Mouse (Mus musculus) CD4-positive, CD25-positive, alpha-beta regulatory T cell, adult 9 weeks (primary cell): Measurements from ENCODE around the gene Zbtb48. TPM values are rescaled to one million over a fixed set of nuclear protein-coding genes. Genes with fewer than 3 reads are reported as not detected.

Experiments
- polyA plus RNA-seq: library from polyadenylated mRNA; unstranded; fragments of 100-300 nt; shearing (Covaris generic); gene quantifications from one replicate; pipeline ENCODE4 v1.2.1, GENCODE M21; 2017

Gene Zbtb48
- polyA plus RNA-seq = 34.9 TPM

DNA sequence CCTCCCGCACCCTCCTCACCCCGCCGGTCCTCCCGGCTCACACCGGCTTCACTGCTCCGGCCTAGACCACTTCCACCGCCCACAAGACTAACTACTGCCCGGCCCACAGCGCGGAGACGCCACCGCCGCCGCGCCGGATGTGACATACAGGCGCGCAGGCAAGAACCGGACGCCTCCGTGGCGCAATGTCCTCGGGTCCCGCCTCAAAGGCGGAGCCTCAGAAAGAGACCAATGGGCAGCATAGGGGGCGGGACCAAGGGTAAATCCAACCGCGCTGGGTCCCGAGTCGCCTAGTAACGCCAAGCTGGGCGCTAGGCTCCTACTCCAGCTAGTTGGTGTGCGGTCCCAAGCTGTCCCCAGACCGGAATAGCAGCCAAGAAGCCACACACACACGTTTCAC lies at the start of gene Zbtb48:
Gene Zbtb48 (minus strand): TSS at position 148 of the 400 bp plus-strand sequence.

DNA sequence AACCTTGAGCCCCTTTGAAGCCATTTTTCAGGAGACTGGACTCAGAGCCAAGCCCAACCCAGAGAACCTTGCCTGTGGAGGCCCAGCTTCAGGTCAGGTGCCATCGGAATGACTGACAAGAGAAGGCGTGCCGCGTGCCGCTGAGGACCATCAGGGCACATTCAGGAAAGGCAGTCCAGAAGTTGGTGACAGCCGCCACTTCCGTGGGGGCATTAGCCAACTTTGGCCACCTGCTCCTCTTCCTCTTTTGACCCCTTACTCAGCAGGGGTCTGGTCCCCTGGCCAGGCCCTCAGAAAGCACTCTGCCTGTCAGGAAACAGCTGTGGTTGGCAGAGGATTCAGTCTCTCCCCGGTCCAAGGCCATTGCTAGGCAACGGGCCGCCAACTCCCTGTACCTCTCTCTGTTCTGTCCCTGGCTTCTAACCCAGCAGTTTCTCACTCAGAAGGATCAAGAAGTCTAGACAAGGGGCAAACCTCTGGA lies 44.7 kb upstream of the Zbtb48 start, which contains the start of gene Plekhg5:
Gene Plekhg5 (plus strand): TSS at position 378 of the 481 bp plus-strand sequence.

DNA sequence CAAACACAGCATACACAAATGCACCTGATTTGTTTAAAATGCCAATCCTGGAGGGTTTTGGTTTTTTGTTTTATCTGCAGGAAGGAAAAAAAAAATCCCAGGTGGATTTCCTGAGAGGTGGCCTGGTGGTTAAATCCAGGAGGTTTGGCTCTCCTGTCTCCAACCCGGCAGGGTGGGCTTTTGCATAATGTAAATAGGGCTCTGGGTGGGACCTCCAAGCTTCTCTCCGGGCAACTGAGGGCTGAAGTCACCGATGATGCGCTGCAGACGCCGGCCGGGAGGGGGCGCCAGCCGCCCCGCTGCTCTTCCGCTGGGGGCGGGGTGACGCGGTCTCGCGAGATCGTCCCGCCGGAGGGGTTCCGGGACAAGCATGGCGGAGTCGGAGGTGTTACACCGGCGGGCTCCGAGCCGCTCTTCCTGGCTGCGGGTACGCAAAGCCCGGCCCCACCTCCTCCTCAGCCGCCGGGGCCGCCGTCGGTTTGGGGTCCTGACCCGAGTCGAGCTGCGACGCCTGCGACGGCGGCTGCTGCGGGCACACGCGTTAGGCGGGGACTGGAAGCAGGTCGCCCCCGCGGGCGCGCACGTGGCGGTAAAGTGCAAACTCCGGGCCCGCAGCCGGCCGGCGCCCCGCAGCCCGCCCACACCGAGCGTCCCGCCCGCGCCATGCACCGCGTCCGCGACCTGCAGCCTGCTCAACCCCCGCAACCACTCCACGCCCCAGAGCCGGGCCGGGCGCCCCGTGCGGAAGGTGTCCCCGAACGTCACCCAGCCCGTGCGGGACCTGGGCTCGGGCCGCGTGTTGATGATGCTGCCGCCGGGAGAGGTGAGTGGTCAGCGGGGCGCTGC lies 11.7 kb upstream of the Zbtb48 start, which contains the start of gene Nol9:
Gene Nol9 (plus strand): TSS at position 337 of the 846 bp plus-strand sequence.

DNA sequence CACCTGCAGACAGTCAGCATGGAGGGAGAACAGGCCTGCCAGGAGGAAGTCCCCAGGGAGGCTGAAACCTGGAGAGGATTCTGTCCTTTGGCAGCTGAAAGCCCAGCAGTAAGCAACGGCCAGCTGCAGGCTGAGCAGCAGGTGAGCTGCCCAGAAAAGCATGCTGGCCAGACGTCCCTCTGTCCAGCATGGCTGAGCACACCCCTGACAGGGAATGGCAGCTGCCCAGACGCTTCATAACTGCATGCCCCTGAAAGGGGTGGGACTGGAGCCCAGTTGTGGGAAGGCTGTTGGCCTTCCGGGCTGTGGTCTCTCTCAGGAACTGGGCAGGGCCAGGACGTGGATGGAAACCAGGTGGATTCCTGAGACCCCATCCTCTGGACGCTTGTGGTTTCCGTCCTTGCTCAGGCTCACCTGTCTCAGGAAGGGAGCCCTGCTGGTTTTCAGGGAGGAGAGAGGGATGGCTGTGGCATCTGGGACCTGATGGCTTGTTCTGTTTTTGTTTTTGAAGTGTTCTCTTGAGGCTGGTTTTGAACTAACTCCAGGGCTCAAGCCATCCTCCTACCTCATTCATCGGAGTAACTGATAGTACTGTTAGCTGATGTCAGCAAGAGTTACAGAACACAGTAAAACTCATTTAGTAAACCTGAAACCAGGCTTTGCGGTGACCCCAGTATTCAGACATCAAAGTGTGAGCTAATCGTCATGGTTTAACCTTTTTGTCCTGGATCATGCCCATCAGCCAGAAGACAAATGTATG lies 10.9 kb upstream of the Zbtb48 start, which contains the start of gene Tas1r1:
Gene Tas1r1 (minus strand): TSS at position 344 of the 760 bp plus-strand sequence.

DNA sequence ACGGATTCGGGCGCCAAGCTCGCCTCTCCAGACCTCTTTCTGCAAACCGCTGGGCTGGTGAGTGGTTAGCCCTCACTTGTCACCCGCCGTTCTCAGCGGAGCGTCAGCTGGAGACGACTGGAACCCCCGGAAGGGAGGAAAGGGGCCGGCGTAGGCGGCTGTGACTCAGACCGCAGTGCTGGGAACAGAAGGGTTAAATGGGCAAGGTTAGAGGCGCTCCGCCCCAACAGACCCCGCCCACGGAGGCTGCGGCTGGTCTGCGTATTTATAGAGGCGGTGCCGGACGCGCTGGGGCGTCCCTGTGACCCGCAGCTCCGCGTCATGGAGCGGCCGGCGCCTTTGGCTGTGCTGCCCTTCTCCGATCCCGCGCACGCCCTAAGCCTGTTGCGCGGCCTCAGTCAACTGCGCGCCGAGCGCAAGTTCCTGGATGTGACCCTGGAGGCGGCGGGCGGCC lies 18.8 kb downstream of the Zbtb48 start, which contains the start of gene Klhl21:
Gene Klhl21 (plus strand): TSS at position 182 of the 454 bp plus-strand sequence.

DNA sequence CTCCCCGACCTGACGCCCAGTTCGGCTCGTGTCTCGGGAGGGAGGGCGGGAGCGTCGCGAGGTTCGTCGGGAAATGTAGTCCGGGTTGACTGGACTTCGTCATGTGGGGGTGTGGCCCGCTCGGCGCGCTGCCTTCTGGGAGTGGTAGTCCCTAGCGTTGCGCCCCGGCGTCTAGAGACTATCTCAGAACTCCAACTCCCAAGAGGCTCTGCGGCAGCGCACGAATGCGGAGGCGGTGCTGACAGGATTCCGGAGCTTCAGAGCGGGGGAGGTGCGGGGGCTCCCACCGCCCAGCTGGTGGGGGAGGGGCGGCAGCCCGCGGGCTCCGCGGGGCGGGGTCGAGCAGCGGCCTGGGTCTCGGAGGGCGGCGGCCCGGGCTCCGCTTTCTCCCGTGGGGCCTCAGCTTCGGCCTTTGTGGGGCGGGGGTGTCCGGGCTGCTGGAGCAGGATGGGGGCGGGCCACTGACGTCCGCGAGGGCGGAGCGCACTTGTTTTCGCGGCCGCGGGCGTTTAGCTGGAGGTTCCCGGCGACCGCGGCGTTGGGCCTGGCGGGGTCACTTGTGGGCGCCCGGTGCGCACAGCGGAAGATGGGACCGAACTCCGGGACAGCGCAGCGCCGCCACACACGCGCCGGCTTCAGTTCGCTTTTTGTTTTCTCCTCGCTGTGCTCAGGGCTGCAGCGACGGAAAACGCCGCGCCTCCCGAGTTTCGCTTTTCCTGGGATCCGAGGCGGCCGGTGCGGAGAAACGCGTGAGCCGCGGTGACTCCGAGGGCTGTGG lies 31.1 kb downstream of the Zbtb48 start, which contains the start of gene Phf13:
Gene Phf13 (minus strand): TSS at position 86 of the 778 bp plus-strand sequence.

DNA sequence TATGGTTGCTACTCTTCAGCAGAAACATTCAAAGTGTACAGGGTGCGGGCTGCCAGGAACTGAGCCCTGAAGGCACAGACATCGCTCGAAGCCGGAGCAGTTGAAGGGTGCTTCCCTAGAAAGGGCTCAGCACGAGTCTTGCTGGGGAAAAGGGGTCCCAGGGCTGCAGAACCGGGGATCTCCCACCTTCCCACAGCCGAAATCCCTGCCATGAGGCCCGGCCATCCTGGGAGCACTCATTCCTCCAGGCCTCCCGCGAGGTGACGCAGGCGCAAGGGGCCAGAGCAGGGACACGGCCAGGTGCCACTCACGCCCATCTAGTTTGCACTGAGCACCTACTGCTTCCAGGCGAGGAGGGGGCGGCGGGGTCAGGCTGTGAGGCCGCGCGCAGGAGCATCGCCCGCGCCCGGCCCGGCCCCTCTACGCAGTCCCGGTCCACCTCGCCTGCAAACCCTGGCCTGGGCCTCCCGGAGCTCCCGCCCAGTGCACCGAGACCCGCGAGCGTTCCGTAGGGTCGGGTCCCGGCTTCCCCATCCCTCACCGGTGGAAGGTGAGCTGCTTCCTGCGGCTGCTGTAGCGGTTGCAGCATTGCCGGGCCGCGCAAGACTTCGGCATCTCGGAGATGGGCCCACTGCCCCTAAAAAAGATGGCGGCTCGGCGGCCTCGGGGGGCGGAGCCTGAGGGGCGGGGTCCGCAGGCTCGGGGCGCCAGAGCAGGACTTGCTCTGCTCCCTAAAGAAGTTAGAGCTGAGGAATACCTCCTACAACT lies 38.9 kb downstream of the Zbtb48 start, which contains the start of gene Thap3:
Gene Thap3 (minus strand): TSS at position 656 of the 768 bp plus-strand sequence.

Other genes with a start within 250 kb of the Zbtb48 start
- gene Camta1, start 165.8 kb downstream of the Zbtb48 start, polyA plus RNA-seq = 23.4 TPM
- 60.0 TPM for gene Dnajc11, start 94.0 kb downstream of the Zbtb48 start, polyA plus RNA-seq
- gene Thap3, start 38.7 kb downstream of the Zbtb48 start, polyA plus RNA-seq = 134 TPM
- 3.0 TPM for gene Phf13, start 31.4 kb downstream of the Zbtb48 start, polyA plus RNA-seq
- 1.2 TPM for gene Klhl21, start 18.9 kb downstream of the Zbtb48 start, polyA plus RNA-seq
- gene Tas1r1, start 10.9 kb upstream of the Zbtb48 start, polyA plus RNA-seq = not detected
- gene Nol9, start 11.7 kb upstream of the Zbtb48 start, polyA plus RNA-seq = 6.6 TPM
- 4.3 TPM for gene Plekhg5, start 44.8 kb upstream of the Zbtb48 start, polyA plus RNA-seq
- gene Tnfrsf25, start 88.3 kb upstream of the Zbtb48 start, polyA plus RNA-seq = 221 TPM
- gene Espn, start 124.7 kb upstream of the Zbtb48 start, polyA plus RNA-seq = 14.8 TPM
- gene Hes2, start 131.2 kb upstream of the Zbtb48 start, polyA plus RNA-seq = not detected
- 84.5 TPM for gene Acot7, start 150.5 kb upstream of the Zbtb48 start, polyA plus RNA-seq
- not detected for gene Gpr153, start 246.6 kb upstream of the Zbtb48 start, polyA plus RNA-seq